Mouse (Mus musculus) CH12.LX (cell line): ENCODE measurements around the gene Epop. TPM values are rescaled to one million over a fixed set of nuclear protein-coding genes. Genes with fewer than 3 reads are reported as not detected.
A peak's percentile ranks its signal among the peaks of the same experiment; 100 is the strongest.

Experiments
- DNase-seq: peaks from one replicate; pipeline ENCODE4 v3.0.0-alpha.2; 2013; ENCODE audit errors: extremely low read depth
- H3K27ac ChIP-seq: 2 replicates; pipeline ENCODE4 v1.5.1; 2012; ENCODE audit warnings: low read depth, mild to moderate bottlenecking, control low read depth, moderate library complexity; ENCODE audit not compliant: insufficient read depth
- H3K27me3 ChIP-seq: replicated peaks from 2 replicates; pipeline ENCODE3; 2012; ENCODE audit warnings: inconsistent platforms
- H3K36me3 ChIP-seq, 2 experiments: replicated peaks in 1 of 2; 2 replicates each; pipeline versions ENCODE3 to v1.6.1; 2012; ENCODE audit warnings: inconsistent platforms in 1 of 2, low read length in 1 of 2, mild to moderate bottlenecking in 1 of 2, mixed read lengths in 1 of 2, moderate library complexity in 1 of 2; ENCODE audit not compliant: control insufficient read depth in 1 of 2, insufficient read depth in 1 of 2
- H3K4me1 ChIP-seq, 2 experiments: 2 replicates each; pipeline ENCODE4 v1.6.1; 2012; ENCODE audit warnings: inconsistent platforms in 1 of 2, moderate library complexity in 1 of 2; ENCODE audit not compliant: insufficient read depth in 2 of 2, control insufficient read depth in 1 of 2
- H3K4me2 ChIP-seq: 2 replicates; pipeline ENCODE4 v1.6.1; 2012; ENCODE audit warnings: low read depth, mild to moderate bottlenecking, control low read depth; ENCODE audit not compliant: poor library complexity, insufficient read depth, severe bottlenecking
- H3K4me3 ChIP-seq, 3 experiments: fragments of 150-350 bp in 1 of 3; sonication (generic) in 1 of 3; replicated peaks in 1 of 3; 2 replicates each; pipeline versions ENCODE3 to v1.5.1; 2011 to 2012; ENCODE audit warnings: low read depth in 2 of 3, low read length in 2 of 3, mild to moderate bottlenecking in 2 of 3, moderate library complexity in 2 of 3, control low read depth in 1 of 3, improper control_type of control experiment in 1 of 3, inconsistent platforms in 1 of 3, mixed read lengths in 1 of 3; ENCODE audit not compliant: poor library complexity in 1 of 3
- H3K79me2 ChIP-seq: replicated peaks from 2 replicates; pipeline ENCODE4 v1.6.1; 2012; ENCODE audit warnings: mild to moderate bottlenecking, moderate library complexity; ENCODE audit not compliant: control insufficient read depth, poor library complexity, insufficient read depth, severe bottlenecking; ENCODE audit errors: extremely low read depth
- H3K9ac ChIP-seq: 2 replicates; pipeline ENCODE4 v1.6.1; 2012; ENCODE audit warnings: low read depth, mild to moderate bottlenecking, control low read depth, moderate library complexity; ENCODE audit not compliant: insufficient read depth
- H3K9me3 ChIP-seq: replicated peaks from 2 replicates; pipeline ENCODE3; 2012; ENCODE audit warnings: low read length, inconsistent platforms, mixed read lengths
- CTCF ChIP-seq, 2 experiments: IDR thresholded peaks in 1 of 2; conservative IDR thresholded peaks in 1 of 2; 2 replicates each; pipeline ENCODE4 v1.5.1; 2011 to 2012; ENCODE audit warnings: low read depth in 2 of 2, low read length in 2 of 2, improper control_type of control experiment in 1 of 2, inconsistent platforms in 1 of 2, mild to moderate bottlenecking in 1 of 2, moderate library complexity in 1 of 2
- E2F4 ChIP-seq: IDR thresholded peaks from 2 replicates; pipeline ENCODE4 v1.6.1; 2011; ENCODE audit warnings: low read depth, low read length, improper control_type of control experiment; ENCODE audit not compliant: insufficient replicate concordance
- ETS1 ChIP-seq: conservative IDR thresholded peaks from 2 replicates; pipeline ENCODE4 v1.6.1; 2012; ENCODE audit warnings: low read depth, mild to moderate bottlenecking, inconsistent platforms, low read length, improper control_type of control experiment, moderate library complexity
- HCFC1 ChIP-seq: IDR thresholded peaks from 2 replicates; pipeline ENCODE4 v1.6.1; 2012; ENCODE audit warnings: low read depth, mild to moderate bottlenecking, inconsistent platforms, low read length, improper control_type of control experiment
- KAT2A ChIP-seq: IDR thresholded peaks from 2 replicates; pipeline ENCODE4 v1.6.1; 2012; ENCODE audit warnings: low read length, improper control_type of control experiment, inconsistent platforms; ENCODE audit not compliant: insufficient replicate concordance
- MAFK ChIP-seq: IDR thresholded peaks from 2 replicates; pipeline ENCODE4 v1.6.1; 2011; ENCODE audit warnings: low read length, improper control_type of control experiment; ENCODE audit not compliant: insufficient replicate concordance
- MAX ChIP-seq: IDR thresholded peaks from 2 replicates; pipeline ENCODE4 v1.6.1; 2011; ENCODE audit warnings: low read length, improper control_type of control experiment
- MAZ ChIP-seq: IDR thresholded peaks from 2 replicates; pipeline ENCODE4 v1.6.1; 2012; ENCODE audit warnings: low read depth, mild to moderate bottlenecking, inconsistent platforms, low read length, improper control_type of control experiment, moderate library complexity
- MYC ChIP-seq: IDR thresholded peaks from 2 replicates; pipeline ENCODE4 v1.6.1; 2011; ENCODE audit warnings: low read depth, mild to moderate bottlenecking, improper control_type of control experiment, low read length
- NELFE ChIP-seq: IDR thresholded peaks from 2 replicates; pipeline ENCODE4 v1.6.1; 2011; ENCODE audit warnings: low read depth, low read length, improper control_type of control experiment
- NRF1 ChIP-seq: IDR thresholded peaks from 2 replicates; pipeline ENCODE4 v1.6.1; 2014; ENCODE audit warnings: low read depth, mild to moderate bottlenecking, inconsistent platforms, low read length, improper control_type of control experiment, moderate library complexity
- POLR2A ChIP-seq: IDR thresholded peaks from 2 replicates; pipeline ENCODE4 v1.6.1; 2011; ENCODE audit warnings: low read depth, mild to moderate bottlenecking, improper control_type of control experiment, low read length
- RCOR1 ChIP-seq: conservative IDR thresholded peaks from 2 replicates; pipeline ENCODE4 v1.6.1; 2012; ENCODE audit warnings: low read depth, mild to moderate bottlenecking, inconsistent platforms, low read length, improper control_type of control experiment
- SIN3A ChIP-seq: IDR thresholded peaks from 2 replicates; pipeline ENCODE4 v1.6.1; 2012; ENCODE audit warnings: low read length, improper control_type of control experiment, inconsistent platforms
- SMC3 ChIP-seq: IDR thresholded peaks from 2 replicates; pipeline ENCODE4 v1.6.1; 2011; ENCODE audit warnings: low read depth, low read length, improper control_type of control experiment
- ZKSCAN1 ChIP-seq: IDR thresholded peaks from 2 replicates; pipeline ENCODE4 v1.6.1; 2012; ENCODE audit warnings: low read depth, inconsistent platforms, low read length, improper control_type of control experiment, borderline replicate concordance
- ZMIZ1 ChIP-seq: IDR thresholded peaks from 2 replicates; pipeline ENCODE4 v1.6.1; 2012; ENCODE audit warnings: low read depth, mild to moderate bottlenecking, inconsistent platforms, low read length, improper control_type of control experiment
- dilution Hi-C: fragments of 300-500 bp; cut with MboI; formaldehyde crosslinking; loops from 2 replicates; pipeline ENCODE4 v1.14.3; 2020; ENCODE audit warnings: low sequenced_read_pairs; ENCODE audit not compliant: extremely low pct_unique_long_range_greater_than_20kb, extremely low pct_ligation_motif_present
- in situ Hi-C: fragments of 300-500 bp; cut with MboI; formaldehyde crosslinking; loops from 3 replicates; pipeline ENCODE4 v1.14.3; 2019; ENCODE audit warnings: low sequenced_read_pairs, low pct_ligation_motif_present, low pct_unique_long_range_greater_than_20kb, mixed read lengths
- polyA plus RNA-seq: library from polyadenylated mRNA; unstranded; fragments of >175 nt; gene quantifications from 2 replicates; pipeline ENCODE4 v1.2.1, GENCODE M21; 2012; ENCODE audit warnings: low read depth; ENCODE audit not compliant: insufficient read length
- total RNA-seq, 2 experiments: library from RNA; depleted of rRNA; stranded (reverse); fragments of 300-350 nt in 1 of 2; fragments of >200 nt in 1 of 2; gene quantifications; 2 replicates each; pipeline ENCODE4 v1.2.3; 2012 to 2014

Gene Epop
- total and polyA plus RNA-seq, 3 experiments, result 2.1 to 8.4 (median 4.2) TPM

DNA sequence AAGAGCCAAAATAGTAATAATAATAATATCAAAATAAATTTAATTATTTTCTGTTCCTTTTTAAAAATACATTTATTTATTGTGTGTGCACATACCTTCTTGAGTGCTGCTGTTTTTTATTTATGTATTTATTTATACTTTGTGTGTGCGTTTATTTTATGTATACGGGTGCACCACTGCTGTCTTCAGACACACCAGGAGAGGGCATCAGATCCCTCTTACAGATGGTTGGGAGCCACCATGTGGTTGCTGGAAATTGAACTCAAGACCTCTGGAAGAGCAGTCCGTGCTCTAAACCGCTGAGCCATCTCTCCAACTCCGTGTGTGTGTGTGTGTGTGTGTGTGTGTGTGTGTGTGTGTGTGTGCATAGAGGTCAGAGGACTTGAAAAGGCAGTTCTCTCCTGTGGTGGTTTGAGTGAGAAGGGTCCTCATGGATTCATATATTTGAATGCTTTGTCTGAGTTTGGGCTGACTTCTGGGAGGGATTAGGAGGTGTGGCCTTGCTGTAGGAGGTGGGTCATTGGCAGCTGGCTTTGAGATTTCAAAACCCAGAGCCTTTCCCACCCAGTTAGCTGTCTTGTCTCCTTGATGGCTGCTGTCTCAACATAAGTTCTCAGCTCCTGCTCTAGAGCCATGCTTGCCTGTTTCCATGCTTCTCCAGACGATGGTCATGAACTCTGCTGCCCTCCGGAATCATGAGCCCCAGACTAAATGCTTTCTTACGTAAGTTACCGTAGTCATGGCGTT, 31.4 kb downstream of the Epop start:
- peak; percentile 15; the same call in 1 of the 2 replicates for TF ChIP-seq SMC3
- TF ChIP-seq ZKSCAN1, result no peak
- no peak for TF ChIP-seq KAT2A
- TF ChIP-seq POLR2A, result no peak
- no peak for TF ChIP-seq MAFK
- TF ChIP-seq MAX, result no peak
- TF ChIP-seq ETS1, result no peak
- TF ChIP-seq HCFC1, result no peak
- TF ChIP-seq MYC, result no peak
- no peak for TF ChIP-seq NRF1
- TF ChIP-seq SIN3A, result no peak
- no peak for TF ChIP-seq ZMIZ1
- no peak for TF ChIP-seq E2F4
- peak in 1 of 2 experiments; percentile 53; a peak in 2 of 4 replicates for TF ChIP-seq CTCF (conservative IDR thresholded peaks at IDR 0.05 in 1 of 2, IDR thresholded peaks at IDR 0.05 in 1 of 2; ENCODE audit: low read depth in 2 of 2, low read length in 2 of 2)
- peaks cover 0 to 2% of the 10 kb centered on the region in 2 experiments; a peak in 1 of 4 replicates for H3K4me1 ChIP-seq
- H3K79me2 ChIP-seq, result no peaks in the 10 kb centered on the region
- dilution Hi-C loops (no loop called here), in situ Hi-C loops (no loop called here)
- H3K27me3 ChIP-seq, result peaks cover 26% of the 10 kb centered on the region
- H3K4me2 ChIP-seq, result no peak overlapping the region
- no peak overlapping the region for H3K27ac ChIP-seq
- H3K36me3 ChIP-seq, result no peaks in the 10 kb centered on the region
- H3K9me3 ChIP-seq, result no peaks in the 10 kb centered on the region
- no peak overlapping the region for H3K4me3 ChIP-seq
- no peak overlapping the region for H3K9ac ChIP-seq
- DNase-seq, result no peak

DNA sequence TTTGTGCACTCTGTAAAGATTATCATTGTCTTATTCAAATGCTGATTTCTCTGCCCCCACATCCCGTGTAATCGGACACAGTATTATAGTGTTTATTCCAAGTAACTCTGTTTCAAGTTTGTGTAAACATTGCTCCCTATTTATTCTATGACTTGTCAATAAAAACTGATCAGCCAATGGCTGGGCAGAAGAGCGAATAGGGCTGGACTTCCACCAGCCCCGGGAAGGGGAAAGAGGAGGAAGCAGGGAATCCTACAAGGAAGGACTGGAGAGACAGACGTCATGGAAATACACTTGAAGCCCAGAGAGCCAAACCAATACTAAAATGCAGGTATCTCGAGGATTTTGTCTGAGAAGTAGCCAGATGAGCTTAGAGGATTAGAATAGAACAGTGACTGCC, 35.4 kb downstream of the Epop start:
- Histone ChIP-seq H3K27ac (no peak overlapping the region), H3K9ac (no peak overlapping the region), H3K79me2 (no peaks in the 10 kb centered on the region), H3K9me3 (no peaks in the 10 kb centered on the region), H3K27me3 (peaks cover 22% of the 10 kb centered on the region), H3K4me3 (no peak overlapping the region), H3K4me2 (no peak overlapping the region), H3K36me3 (no peaks in the 10 kb centered on the region), H3K4me1 (peaks cover 0 to 18% of the 10 kb centered on the region in 2 experiments; a peak in 2 of 4 replicates)
- dilution Hi-C loops (no loop called here), in situ Hi-C loops (no loop called here)
- DNase-seq, result no peak
- TF ChIP-seq KAT2A (no peak), ZMIZ1 (no peak), MAFK (no peak), NELFE (no peak), MAZ (no peak), SMC3 (no peak), RCOR1 (no peak), MAX (no peak)
